Mouse (Mus musculus): ENCODE results near the gene Ubtf.

GRCm38 (mm10) chr11:102304141-102304540, 15.4 kb downstream of the Ubtf start:
- TF ChIP-seq CTCF (IDR thresholded peaks at IDR 0.05; ENCODE audit: borderline replicate concordance, insufficient read depth, low read depth, low read length) = no peak
- TF ChIP-seq POLR2A (IDR thresholded peaks at IDR 0.05; ENCODE audit: borderline replicate concordance, insufficient read depth, low read length) = no peak
